Mouse (Mus musculus): ENCODE data around the gene Slc17a1. TPM values are rescaled to one million over a fixed set of nuclear protein-coding genes. Genes with fewer than 3 reads are reported as not detected.
A peak's percentile ranks its signal among the peaks of the same experiment; 100 is the strongest.

The Slc17a1 gene
- polyA plus RNA-seq, 1 experiment from 2014 or later: 79.1 TPM

DNA sequence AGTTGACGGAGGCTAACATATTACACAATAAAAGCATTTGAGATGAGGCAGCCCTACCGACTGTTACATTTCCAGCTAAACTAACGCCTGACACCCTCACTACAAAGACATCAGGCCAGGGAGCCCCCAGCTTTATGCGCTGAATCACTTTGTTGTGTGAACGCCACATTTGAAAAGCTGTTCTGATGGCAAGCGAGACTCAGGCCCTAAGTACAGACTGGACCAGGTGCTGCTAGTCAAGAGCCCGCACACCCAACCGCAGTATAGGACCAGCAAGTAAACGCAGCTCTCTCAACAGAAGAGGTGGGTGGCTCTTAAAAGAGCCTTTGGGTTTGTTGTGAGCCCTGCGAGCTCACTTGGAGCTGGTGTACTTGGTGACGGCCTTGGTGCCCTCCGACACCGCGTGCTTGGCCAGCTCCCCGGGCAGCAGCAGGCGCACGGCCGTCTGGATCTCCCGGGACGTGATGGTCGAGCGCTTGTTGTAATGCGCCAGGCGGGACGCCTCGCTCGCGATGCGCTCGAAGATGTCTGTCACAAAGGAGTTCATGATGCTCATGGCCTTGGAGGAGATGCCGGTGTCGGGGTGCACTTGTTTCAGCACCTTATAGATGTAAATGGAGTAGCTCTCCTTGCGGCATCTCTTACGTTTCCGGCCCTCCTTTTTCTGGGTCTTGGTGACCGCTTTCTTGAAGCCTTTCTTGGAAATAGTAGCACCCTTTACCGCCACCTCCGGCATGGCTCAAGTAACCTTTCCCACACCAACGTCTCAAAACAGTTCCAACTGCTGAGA, 66.1 kb downstream of the Slc17a1 start, which contains the start of gene Hist1h2ba:
Gene Hist1h2ba (minus strand): TSS at position 736 of the 790 bp plus-strand sequence.
- no peak for ATAC-seq (replicated peaks; ENCODE audit: low FRiP score, low read depth)
- Histone ChIP-seq H3K4me2 (ENCODE audit: low read length) (no peak within 1 kb of the TSS), H3K36me3 (ENCODE audit: insufficient read depth, low read length) (no peaks in the 10 kb centered on the region), H3K4me1 (replicated peaks; ENCODE audit: insufficient read depth, low read length) (no peaks in the 10 kb centered on the region), H3K4me3 (replicated peaks; ENCODE audit: low read depth, low read length) (no peak within 1 kb of the TSS), H3K27ac (no peak within 1 kb of the TSS), H3K9ac (ENCODE audit: low read depth, low read length) (no peak within 1 kb of the TSS), H3K9me3 (replicated peaks; ENCODE audit: low read length) (no peaks in the 10 kb centered on the region), H3K27me3 (ENCODE audit: insufficient read depth, low read length) (no peaks in the 10 kb centered on the region)
- TF ChIP-seq CTCF (IDR thresholded peaks at IDR 0.05; ENCODE audit: low read depth): no peak
- no peak for DNase-seq (ENCODE audit: low spot score)
- WGBS: 93% methylated on average over 36 of the region's 39 CpGs

DNA sequence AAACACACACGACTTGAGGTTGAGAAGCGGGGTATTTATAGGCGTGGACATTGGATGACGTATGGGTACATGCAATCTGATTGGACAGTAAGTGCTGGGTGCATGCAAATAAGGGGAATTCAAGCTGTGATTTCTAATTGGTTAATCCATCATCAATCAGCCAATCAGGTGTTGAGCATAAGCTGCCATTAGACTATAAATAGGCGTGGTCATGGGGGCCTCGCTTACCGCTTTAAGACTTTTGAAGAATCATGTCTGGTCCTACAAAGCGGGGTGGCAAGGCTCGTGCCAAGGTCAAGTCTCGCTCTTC, 66.6 kb downstream of the Slc17a1 start, which contains the start of gene Hist1h2aa:
Gene Hist1h2aa (plus strand): TSS at position 252 of the 310 bp plus-strand sequence.
- H3K4me3 ChIP-seq (replicated peaks; ENCODE audit: low read depth, low read length): no peak within 1 kb of the TSS
- H3K9me3 ChIP-seq (replicated peaks; ENCODE audit: low read length): no peaks in the 10 kb centered on the region
- H3K4me1 ChIP-seq (replicated peaks; ENCODE audit: insufficient read depth, low read length): no peaks in the 10 kb centered on the region
- no peak within 1 kb of the TSS for H3K9ac ChIP-seq (ENCODE audit: low read depth, low read length)
- H3K36me3 ChIP-seq (ENCODE audit: insufficient read depth, low read length): no peaks in the 10 kb centered on the region
- WGBS: 93% methylated on average over 10 of the region's 10 CpGs
- H3K27ac ChIP-seq: no peak within 1 kb of the TSS
- TF ChIP-seq CTCF (IDR thresholded peaks at IDR 0.05; ENCODE audit: low read depth): no peak
- no peak for DNase-seq (ENCODE audit: low spot score)
- H3K27me3 ChIP-seq (ENCODE audit: insufficient read depth, low read length): no peaks in the 10 kb centered on the region
- ATAC-seq (replicated peaks; ENCODE audit: low FRiP score, low read depth): no peak
- H3K4me2 ChIP-seq (ENCODE audit: low read length): no peak within 1 kb of the TSS

DNA sequence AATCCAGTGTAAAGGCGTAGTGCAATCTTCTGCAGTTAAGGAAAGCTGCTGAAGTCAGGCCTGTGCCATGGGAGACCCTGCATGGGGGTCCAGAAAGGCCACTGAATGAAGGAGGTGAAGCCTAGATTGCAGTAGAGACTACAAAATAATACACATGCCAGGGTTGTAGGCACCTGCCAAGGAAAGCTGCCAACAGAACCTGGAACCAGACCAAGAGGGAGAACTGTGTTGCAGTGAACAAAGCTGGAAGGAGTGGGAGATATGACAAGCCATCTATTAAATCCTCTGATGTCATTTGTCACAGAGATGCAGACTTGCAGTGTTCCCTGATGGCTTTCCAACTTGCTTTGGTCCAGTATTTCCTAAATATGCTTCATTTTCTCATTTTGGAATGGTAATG, 71.1 kb downstream of the Slc17a1 start:
- H3K9ac ChIP-seq (ENCODE audit: low read depth, low read length): no peak overlapping the region

DNA sequence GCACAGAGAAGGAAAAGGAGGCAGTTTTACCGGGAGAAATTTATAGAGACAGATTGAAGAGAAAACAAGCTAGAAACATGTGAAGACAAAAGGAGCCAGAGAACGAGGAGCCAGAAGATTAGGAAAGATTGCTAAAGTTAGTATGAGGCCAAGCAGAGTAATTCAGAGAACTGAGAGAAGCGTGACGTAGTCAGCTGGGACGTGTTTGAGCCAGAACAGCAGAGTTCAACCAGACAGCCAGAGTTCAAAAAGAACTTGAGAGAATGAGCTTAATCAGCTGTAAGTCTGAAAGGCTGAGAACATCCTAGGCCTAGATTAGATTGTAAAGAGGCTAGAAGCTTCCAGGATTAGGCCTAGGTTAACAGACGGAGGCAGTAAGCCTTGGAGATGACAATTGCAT, 72.7 kb downstream of the Slc17a1 start:
- TF ChIP-seq CTCF (IDR thresholded peaks at IDR 0.05; ENCODE audit: low read depth): no peak
- DNase-seq (ENCODE audit: low spot score): peak; percentile 65
- Histone ChIP-seq H3K9me3 (replicated peaks; ENCODE audit: low read length) (no peaks in the 10 kb centered on the region), H3K9ac (ENCODE audit: low read depth, low read length) (no peak overlapping the region), H3K4me3 (replicated peaks; ENCODE audit: low read depth, low read length) (no peak overlapping the region), H3K36me3 (ENCODE audit: insufficient read depth, low read length) (no peaks in the 10 kb centered on the region), H3K4me2 (ENCODE audit: low read length) (no peak overlapping the region), H3K27ac (no peak overlapping the region), H3K27me3 (ENCODE audit: insufficient read depth, low read length) (no peaks in the 10 kb centered on the region), H3K4me1 (replicated peaks; ENCODE audit: insufficient read depth, low read length) (no peaks in the 10 kb centered on the region)
- ATAC-seq (replicated peaks; ENCODE audit: low FRiP score, low read depth): peak; percentile 49; the same call in 1 of the 2 replicates
- 50% methylated on average over 6 of the region's 6 CpGs for WGBS

More for the DNA sequence above, 71.1 kb downstream of the Slc17a1 start:
- H3K9me3 ChIP-seq (replicated peaks; ENCODE audit: low read length): no peaks in the 10 kb centered on the region
- ATAC-seq (replicated peaks; ENCODE audit: low FRiP score, low read depth): no peak
- no peak overlapping the region for H3K4me3 ChIP-seq (replicated peaks; ENCODE audit: low read depth, low read length)
- H3K36me3 ChIP-seq (ENCODE audit: insufficient read depth, low read length): no peaks in the 10 kb centered on the region
- no peak for DNase-seq (ENCODE audit: low spot score)
- no peaks in the 10 kb centered on the region for H3K27me3 ChIP-seq (ENCODE audit: insufficient read depth, low read length)
- H3K4me2 ChIP-seq (ENCODE audit: low read length): no peak overlapping the region
- 88% methylated on average over 1 of the region's 1 CpGs for WGBS
- no peak for TF ChIP-seq CTCF (IDR thresholded peaks at IDR 0.05; ENCODE audit: low read depth)
- H3K4me1 ChIP-seq (replicated peaks; ENCODE audit: insufficient read depth, low read length): no peaks in the 10 kb centered on the region
- no peak overlapping the region for H3K27ac ChIP-seq

DNA sequence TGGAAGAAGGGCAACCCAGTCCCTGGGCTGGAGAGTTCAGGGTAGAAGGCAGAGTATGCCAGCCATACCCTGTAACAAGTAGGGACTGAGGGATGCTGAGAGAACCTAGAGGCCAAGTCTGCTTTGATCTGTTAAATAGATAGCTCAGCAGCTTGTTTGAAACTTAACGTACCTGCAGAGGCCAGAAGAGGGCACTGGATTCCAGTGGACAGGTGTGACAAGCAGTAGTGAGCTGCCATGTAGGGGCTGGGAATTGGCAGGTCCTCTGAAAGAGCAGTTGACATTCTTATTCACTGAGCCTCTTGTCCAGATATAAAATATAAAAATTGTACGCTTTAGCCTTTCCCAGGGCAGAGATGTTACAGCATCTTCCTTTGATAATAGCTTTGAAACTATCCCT, 75.3 kb downstream of the Slc17a1 start:
- no peaks in the 10 kb centered on the region for H3K9me3 ChIP-seq (replicated peaks; ENCODE audit: low read length)
- no peak overlapping the region for H3K4me3 ChIP-seq (replicated peaks; ENCODE audit: low read depth, low read length)
- H3K36me3 ChIP-seq (ENCODE audit: insufficient read depth, low read length): no peaks in the 10 kb centered on the region
- H3K9ac ChIP-seq (ENCODE audit: low read depth, low read length): no peak overlapping the region
- H3K27me3 ChIP-seq (ENCODE audit: insufficient read depth, low read length): no peaks in the 10 kb centered on the region
- ATAC-seq (replicated peaks; ENCODE audit: low FRiP score, low read depth) (no peak), DNase-seq (ENCODE audit: low spot score) (peak; percentile 15)
- WGBS: 66% methylated on average over 2 of the region's 2 CpGs
- H3K27ac ChIP-seq: no peak overlapping the region
- H3K4me2 ChIP-seq (ENCODE audit: low read length): no peak overlapping the region
- peak; percentile 59 for TF ChIP-seq CTCF (IDR thresholded peaks at IDR 0.05; ENCODE audit: low read depth)
- H3K4me1 ChIP-seq (replicated peaks; ENCODE audit: insufficient read depth, low read length): no peaks in the 10 kb centered on the region

Small RNAs within 50 kb of the gene (microRNA-seq; reads per million reads assigned to microRNA genes)
- not detected for gene Gm44344

Other genes with a start within 250 kb of the Slc17a1 start
- gene Hist1h2be, start 246.6 kb upstream of the Slc17a1 start, polyA plus RNA-seq (2015; fragmentation: Nextera tagmentation; extraction: Ambion mirVana): 0.83 and 0.84 TPM in 2 replicates
- gene Hist1h1e, start 245.2 kb upstream of the Slc17a1 start, polyA plus RNA-seq (2015; fragmentation: Nextera tagmentation; extraction: Ambion mirVana): 13.0 and 14.3 TPM in 2 replicates
- gene Hist1h2ac, start 183.8 kb upstream of the Slc17a1 start, polyA plus RNA-seq (2015; fragmentation: Nextera tagmentation; extraction: Ambion mirVana): 0.75 and 1.1 TPM in 2 replicates
- 132 and 139 TPM in 2 replicates for gene Hist1h2bc, start 183.6 kb upstream of the Slc17a1 start, polyA plus RNA-seq (2015; fragmentation: Nextera tagmentation; extraction: Ambion mirVana)
- gene Hist1h1t, start 171.9 kb upstream of the Slc17a1 start, polyA plus RNA-seq (2015; fragmentation: Nextera tagmentation; extraction: Ambion mirVana): not detected in 2 replicates
- gene Hist1h4c, start 169.3 kb upstream of the Slc17a1 start, polyA plus RNA-seq (2015; fragmentation: Nextera tagmentation; extraction: Ambion mirVana): 5.2 and 7.4 TPM in 2 replicates
- 16.8 and 18.0 TPM in 2 replicates for gene Hfe, start 156.9 kb upstream of the Slc17a1 start, polyA plus RNA-seq (2015; fragmentation: Nextera tagmentation; extraction: Ambion mirVana)
- 33.9 and 41.0 TPM in 2 replicates for gene Hist1h1c, start 128.9 kb upstream of the Slc17a1 start, polyA plus RNA-seq (2015; fragmentation: Nextera tagmentation; extraction: Ambion mirVana)
- gene Hist1h3c, start 122.1 kb upstream of the Slc17a1 start, polyA plus RNA-seq (2015; fragmentation: Nextera tagmentation; extraction: Ambion mirVana): 6.0 and 7.0 TPM in 2 replicates
- 2.1 and 2.2 TPM in 2 replicates for gene Hist1h2bb, start 121.0 kb upstream of the Slc17a1 start, polyA plus RNA-seq (2015; fragmentation: Nextera tagmentation; extraction: Ambion mirVana)
- 21.7 and 26.6 TPM in 2 replicates for gene Hist1h2ab, start 116.6 kb upstream of the Slc17a1 start, polyA plus RNA-seq (2015; fragmentation: Nextera tagmentation; extraction: Ambion mirVana)
- 5.9 and 8.7 TPM in 2 replicates for gene Hist1h3b, start 115.5 kb upstream of the Slc17a1 start, polyA plus RNA-seq (2015; fragmentation: Nextera tagmentation; extraction: Ambion mirVana)
- gene Hist1h4b, start 110.7 kb upstream of the Slc17a1 start, polyA plus RNA-seq (2015; fragmentation: Nextera tagmentation; extraction: Ambion mirVana): 4.4 and 5.6 TPM in 2 replicates
- not detected in 2 replicates for gene Hist1h4a, start 106.5 kb upstream of the Slc17a1 start, polyA plus RNA-seq (2015; fragmentation: Nextera tagmentation; extraction: Ambion mirVana)
- gene Hist1h3a, start 105.4 kb upstream of the Slc17a1 start, polyA plus RNA-seq (2015; fragmentation: Nextera tagmentation; extraction: Ambion mirVana): 5.2 and 6.7 TPM in 2 replicates
- gene Hist1h1a, start 104.1 kb upstream of the Slc17a1 start, polyA plus RNA-seq (2015; fragmentation: Nextera tagmentation; extraction: Ambion mirVana): 1.3 and 1.8 TPM in 2 replicates
- gene Trim38, start 97.8 kb upstream of the Slc17a1 start, polyA plus RNA-seq (2015; fragmentation: Nextera tagmentation; extraction: Ambion mirVana): 0.06 TPM in 1 of 2 replicates, not detected in the other
- 0.96 TPM in 2 replicates for gene Slc17a2, start 60.8 kb upstream of the Slc17a1 start, polyA plus RNA-seq (2015; fragmentation: Nextera tagmentation; extraction: Ambion mirVana)
- 14.2 and 17.4 TPM in 2 replicates for gene Slc17a3, start 28.3 kb upstream of the Slc17a1 start, polyA plus RNA-seq (2015; fragmentation: Nextera tagmentation; extraction: Ambion mirVana)
- gene Slc17a4, start 47.3 kb downstream of the Slc17a1 start, polyA plus RNA-seq (2015; fragmentation: Nextera tagmentation; extraction: Ambion mirVana): 3.6 and 4.3 TPM in 2 replicates
- gene Hist1h2ba, start 66.4 kb downstream of the Slc17a1 start, polyA plus RNA-seq (2015; fragmentation: Nextera tagmentation; extraction: Ambion mirVana): not detected in 2 replicates
- not detected in 2 replicates for gene Hist1h2aa, start 66.7 kb downstream of the Slc17a1 start, polyA plus RNA-seq (2015; fragmentation: Nextera tagmentation; extraction: Ambion mirVana)
- 0.37 and 1.2 TPM in 2 replicates for gene Scgn, start 123.5 kb downstream of the Slc17a1 start, polyA plus RNA-seq (2015; fragmentation: Nextera tagmentation; extraction: Ambion mirVana)